Mouse (Mus musculus) liver, postnatal 0 days (tissue): ENCODE data around the gene Alkbh7. TPM values are rescaled to one million over a fixed set of nuclear protein-coding genes. Genes with fewer than 3 reads are reported as not detected.

Experiments
- ATAC-seq: fragments of 200-750 bp; cut with Nextera tagmentation; 2 replicates; pipeline ENCODE4 v1.8.0; 2017; ENCODE audit warnings: mild to moderate bottlenecking, moderate library complexity
- DNase-seq: peaks from one replicate; pipeline ENCODE4 v3.0.0-alpha.2; 2016
- H3K27ac ChIP-seq: fragments of 300-500 bp; sonication (generic); 2 replicates; pipeline ENCODE4 v1.5.1; 2014; ENCODE audit warnings: antibody characterized with exemption, moderate library complexity, mild to moderate bottlenecking, low read depth
- H3K27me3 ChIP-seq: fragments of 300-500 bp; sonication (generic); 2 replicates; pipeline ENCODE4 v1.6.1; 2014; ENCODE audit warnings: low read length, control low read depth, mixed read lengths; ENCODE audit not compliant: insufficient read depth
- H3K36me3 ChIP-seq: fragments of 300-500 bp; sonication (generic); replicated peaks from 2 replicates; pipeline ENCODE4 v1.6.1; 2014; ENCODE audit warnings: mild to moderate bottlenecking, control low read depth, low read length, moderate library complexity, mixed read lengths; ENCODE audit not compliant: insufficient read depth
- H3K4me1 ChIP-seq: fragments of 300-500 bp; sonication (generic); 2 replicates; pipeline ENCODE4 v1.6.1; 2014; ENCODE audit warnings: antibody characterized with exemption, mild to moderate bottlenecking, control low read depth; ENCODE audit not compliant: insufficient read depth
- H3K4me2 ChIP-seq: fragments of 300-500 bp; sonication (generic); 2 replicates; pipeline ENCODE4 v1.6.1; 2014; ENCODE audit warnings: low read depth, mild to moderate bottlenecking, low read length, moderate library complexity, mixed read lengths
- H3K4me3 ChIP-seq: fragments of 300-500 bp; sonication (generic); 2 replicates; pipeline ENCODE4 v1.5.1; 2014; ENCODE audit warnings: low read depth, low read length
- H3K9ac ChIP-seq: fragments of 300-500 bp; sonication (generic); replicated peaks from 2 replicates; pipeline ENCODE4 v1.6.1; 2014; ENCODE audit warnings: mild to moderate bottlenecking, moderate library complexity
- H3K9me3 ChIP-seq: fragments of 300-500 bp; sonication (generic); 2 replicates; pipeline ENCODE4 v1.6.1; 2016; ENCODE audit warnings: mild to moderate bottlenecking, control low read depth, low read length, mixed read lengths
- CTCF ChIP-seq: sonication (generic); IDR thresholded peaks from 2 replicates; pipeline ENCODE4 v1.5.1; 2016; ENCODE audit warnings: antibody characterized with exemption, low read depth
- EP300 ChIP-seq: IDR thresholded peaks from 2 replicates; pipeline ENCODE4 v1.6.1; 2016; ENCODE audit warnings: antibody characterized with exemption, low read depth, mild to moderate bottlenecking
- WGBS: fragments of 180-500 bp; shearing (Covaris S2); extraction: QIAGEN DNeasy Blood & Tissue Kit; methylation state at CpG from one replicate; pipeline ENCODE4 v1.1.7; 2014; ENCODE audit not compliant: insufficient replicate concordance; 5-methylcytosine and 5-hydroxymethylcytosine counted together
- polyA plus RNA-seq: library from polyadenylated mRNA; unstranded; fragments of >200 nt; fragmentation: Nextera tagmentation; extraction: Ambion mirVana; gene quantifications from 2 replicates; pipeline ENCODE4 v1.2.1, GENCODE M21; 2015

Alkbh7 gene
- polyA plus RNA-seq, 1 experiment from 2014 or later = 23.9 TPM

- 71% methylated on average over 13 of the region's 13 CpGs for WGBS
- no peak for TF ChIP-seq EP300
- TF ChIP-seq CTCF = no peak
- H3K36me3 ChIP-seq = peaks cover 22% of the 10 kb centered on the region
- H3K4me3 ChIP-seq = peak overlapping the region; percentile 68
- peaks cover 19% of the 10 kb centered on the region for H3K4me1 ChIP-seq
- peak overlapping the region; percentile 99 for H3K4me2 ChIP-seq
- H3K9ac ChIP-seq = peak overlapping the region; percentile 69
- H3K27ac ChIP-seq = peak overlapping the region; percentile 64
- H3K9me3 ChIP-seq = no peaks in the 10 kb centered on the region
- ATAC-seq (no peak), DNase-seq (no peak)
- no peaks in the 10 kb centered on the region for H3K27me3 ChIP-seq
Measured at GRCm38 (mm10) chr17:57012245-57012795, 15.2 kb downstream of the Alkbh7 start.

- 48% methylated on average over 2 of the region's 2 CpGs for WGBS
- Histone ChIP-seq H3K4me1 (no peaks in the 10 kb centered on the region), H3K27me3 (no peaks in the 10 kb centered on the region), H3K4me2 (no peak overlapping the region), H3K9ac (no peak overlapping the region), H3K4me3 (no peak overlapping the region), H3K9me3 (no peaks in the 10 kb centered on the region), H3K27ac (peak overlapping the region; percentile 71), H3K36me3 (peaks cover 37% of the 10 kb centered on the region)
- no peak for DNase-seq
- TF ChIP-seq EP300 (peak; percentile 93), CTCF (no peak)
- ATAC-seq = peak; percentile 83
Measured at GRCm38 (mm10) chr17:57019693-57020092, 22.6 kb downstream of the Alkbh7 start.

GRCm38 (mm10) chr17:57020960-57021359, 23.8 kb downstream of the Alkbh7 start:
- H3K4me2 ChIP-seq = no peak overlapping the region
- H3K36me3 ChIP-seq = peaks cover 49% of the 10 kb centered on the region
- peak overlapping the region; percentile 71 for H3K27ac ChIP-seq
- no peak for DNase-seq
- no peak overlapping the region for H3K9ac ChIP-seq
- ATAC-seq = peak; percentile 37
- H3K4me3 ChIP-seq = no peak overlapping the region
- no peaks in the 10 kb centered on the region for H3K9me3 ChIP-seq
- TF ChIP-seq CTCF (no peak), EP300 (peak; percentile 76)
- H3K27me3 ChIP-seq = no peaks in the 10 kb centered on the region
- no peaks in the 10 kb centered on the region for H3K4me1 ChIP-seq
- 61% methylated on average over 5 of the region's 5 CpGs for WGBS

- WGBS = 76% methylated on average over 4 of the region's 4 CpGs
- Histone ChIP-seq H3K36me3 (peaks cover 61% of the 10 kb centered on the region), H3K27me3 (no peaks in the 10 kb centered on the region), H3K9me3 (no peaks in the 10 kb centered on the region), H3K4me2 (no peak overlapping the region), H3K4me1 (peaks cover 19% of the 10 kb centered on the region), H3K27ac (no peak overlapping the region), H3K4me3 (no peak overlapping the region), H3K9ac (0 out of 2 replicates have a peak overlapping the region, but pooled peaks have one; percentile 16)
- no peak for DNase-seq
- TF ChIP-seq EP300 (peak; percentile 69), CTCF (no peak)
- ATAC-seq = no peak
Measured at GRCm38 (mm10) chr17:57027471-57027870, 30.3 kb downstream of the Alkbh7 start.

- H3K27ac ChIP-seq = no peak overlapping the region
- ATAC-seq = no peak
- WGBS = 19% methylated on average over 8 of the region's 8 CpGs
Measured at GRCm38 (mm10) chr17:57029691-57030090, 32.6 kb downstream of the Alkbh7 start.

GRCm38 (mm10) chr17:57030931-57031660, 34.0 kb downstream of the Alkbh7 start, which contains the start of gene Khsrp:
Gene Khsrp, minus strand, starts transcription at chr17:57031522.
- Histone ChIP-seq H3K27me3 (no peaks in the 10 kb centered on the region), H3K27ac (peak within 1 kb of the TSS; percentile 94), H3K4me1 (peaks cover 22% of the 10 kb centered on the region), H3K9ac (peak within 1 kb of the TSS; percentile 97), H3K4me3 (peak within 1 kb of the TSS; percentile 72), H3K36me3 (peaks cover 25% of the 10 kb centered on the region), H3K4me2 (peak within 1 kb of the TSS; percentile 87), H3K9me3 (no peaks in the 10 kb centered on the region)
- ATAC-seq = no peak
- TF ChIP-seq EP300 (no peak), CTCF (no peak)
- WGBS = under 1% methylated on average over 61 of the region's 99 CpGs
- peak; percentile 61 for DNase-seq

More at GRCm38 (mm10) chr17:57029691-57030090, 32.6 kb downstream of the Alkbh7 start:
- TF ChIP-seq EP300 (no peak), CTCF (no peak)
- DNase-seq = no peak
- Histone ChIP-seq H3K4me2 (peak overlapping the region; percentile 87), H3K4me3 (peak overlapping the region; percentile 72), H3K9me3 (no peaks in the 10 kb centered on the region), H3K36me3 (peaks cover 39% of the 10 kb centered on the region), H3K27me3 (no peaks in the 10 kb centered on the region), H3K4me1 (peaks cover 22% of the 10 kb centered on the region), H3K9ac (peak overlapping the region; percentile 97)
